ENCODE assay signal across 8 mouse cellular contexts in genomic region chr15:81480977-81481379, GRCm38 (mm10). TPM values are rescaled to one million over a fixed set of nuclear protein-coding genes. Genes with fewer than 3 reads are reported as not detected.
A peak's percentile ranks its signal among the peaks of the same experiment; 100 is the strongest.
DNase-seq lines count a peak whose midpoint lies in the region; ATAC-seq lines count a peak whose summit lies in the region.

No protein-coding gene starts in this region.

- H3K4me2 ChIP-seq in kidney, embryonic 15.5 days, result peak overlapping the region; percentile 59

- H3K9me3 ChIP-seq in heart, embryonic 10.5 days, result no peaks in the 10 kb centered on the region
- no peaks in the 10 kb centered on the region for H3K9me3 ChIP-seq in kidney, embryonic 15.5 days (replicated peaks)

- no peak overlapping the region for H3K27ac ChIP-seq in heart, embryonic 10.5 days
- H3K27ac ChIP-seq in kidney, embryonic 15.5 days, result no peak overlapping the region

- DNase-seq in B cell, adult 2 months, result peak; percentile 80 to 83
- peak; percentile 91 for DNase-seq in MEL-GATA-1-ER (ENCODE audit: extremely low read depth, low read depth)
- DNase-seq in heart, embryonic 10.5 days (ENCODE audit: low spot score), result no peak
- peak; percentile 45 for DNase-seq in lung, postnatal 14 days
- DNase-seq in skeletal muscle tissue, adult 2 months (ENCODE audit: low read depth, low spot score), result peak; percentile 74
- DNase-seq in ovary, postnatal 14 days (ENCODE audit: low spot score), result no peak

- no peak overlapping the region for H3K9ac ChIP-seq in kidney, embryonic 15.5 days

- H3K27me3 ChIP-seq in heart, embryonic 10.5 days (ENCODE audit: insufficient read depth, poor library complexity, severe bottlenecking), result no peaks in the 10 kb centered on the region
- H3K27me3 ChIP-seq in kidney, embryonic 15.5 days, result no peaks in the 10 kb centered on the region

- H3K4me3 ChIP-seq in heart, embryonic 10.5 days, result peak overlapping the region; percentile 50
- peak overlapping the region; percentile 34 for H3K4me3 ChIP-seq in kidney, embryonic 15.5 days (replicated peaks)

- peaks cover 8% of the 10 kb centered on the region; the same call in 1 of the 2 replicates for H3K4me1 ChIP-seq in heart, embryonic 10.5 days
- peaks cover 20% of the 10 kb centered on the region for H3K4me1 ChIP-seq in kidney, embryonic 15.5 days

- H3K36me3 ChIP-seq in heart, embryonic 10.5 days, result 0 out of 2 replicates have a peak, but pooled peaks cover under 1% of the 10 kb centered on the region
- H3K36me3 ChIP-seq in kidney, embryonic 15.5 days, result peaks cover 4% of the 10 kb centered on the region; the same call in 1 of the 2 replicates

- peak; percentile 90 for ATAC-seq in common myeloid progenitor, adult 5-6 weeks (replicated peaks; ENCODE audit: low read depth, poor library complexity, severe bottlenecking)
- ATAC-seq in kidney, embryonic 15.5 days (replicated peaks; ENCODE audit: low FRiP score), result peak; percentile 58; the same call in 1 of the 2 replicates

- 22% methylated on average over 13 of the region's 13 CpGs for WGBS in heart, embryonic 10.5 days
- WGBS in kidney, embryonic 15.5 days, result 20% methylated on average over 13 of the region's 13 CpGs

RNA-seq across cellular contexts. Expression of gene Rbx1, which starts 14.9 kb away (rescaled TPM):
- 202 and 239 TPM in 2 replicates for total RNA-seq in common myeloid progenitor, adult 5-6 weeks (2017)
- polyA plus RNA-seq in heart, embryonic 10.5 days (2016; fragmentation: Nextera tagmentation; extraction: Ambion mirVana), result 461 and 481 TPM in 2 replicates
- 459 and 522 TPM in 2 replicates for polyA plus RNA-seq in kidney, embryonic 15.5 days (2015; fragmentation: Nextera tagmentation; extraction: Ambion mirVana)

Comparison
In these comparisons a context has a peak if more than half of its experiments do, and no peak if none do; other contexts are left out.
1. DNase-seq: peak in B cell, adult 2 months (2 of 2), MEL-GATA-1-ER (single experiment), lung, postnatal 14 days (single experiment) and skeletal muscle tissue, adult 2 months (single experiment); none in heart, embryonic 10.5 days (single experiment) and ovary, postnatal 14 days (single experiment).